9 mouse cellular contexts compared by ENCODE assay signal in genomic region chr9:106903791-106904134, GRCm38 (mm10). TPM values are rescaled to one million over a fixed set of nuclear protein-coding genes. Genes with fewer than 3 reads are reported as not detected.
A peak's percentile ranks its signal among the peaks of the same experiment; 100 is the strongest.
DNase-seq lines count a peak whose midpoint lies in the region; ATAC-seq and TF ChIP-seq lines count a peak whose summit lies in the region.
"Had no signal": no experiment of that assay in that cellular context is flagged by ENCODE, and none has a peak within 500 bp of the region (broad histone marks: within the 10 kb centered on the region; RNA-seq: fewer than 3 reads in every experiment).

No protein-coding gene starts in this region.

- no peaks in the 10 kb centered on the region for H3K9me3 ChIP-seq in forebrain, embryonic 13.5 days (replicated peaks)
- no peaks in the 10 kb centered on the region for H3K9me3 ChIP-seq in forebrain, embryonic 10.5 days
- H3K9me3 ChIP-seq in midbrain, embryonic 15.5 days: no peaks in the 10 kb centered on the region
- H3K9me3 ChIP-seq in midbrain, embryonic 11.5 days (ENCODE audit: control insufficient read depth, low read length): no peaks in the 10 kb centered on the region
- H3K9me3 ChIP-seq in liver, embryonic 14.5 days (ENCODE audit: control insufficient read depth, low read length): no peaks in the 10 kb centered on the region
- H3K9me3 ChIP-seq: heart, embryonic 15.5 days had no signal

- no peaks in the 10 kb centered on the region for H3K4me1 ChIP-seq in forebrain, embryonic 13.5 days
- no peaks in the 10 kb centered on the region for H3K4me1 ChIP-seq in forebrain, embryonic 10.5 days
- no peaks in the 10 kb centered on the region for H3K4me1 ChIP-seq in midbrain, embryonic 15.5 days
- H3K4me1 ChIP-seq in midbrain, embryonic 11.5 days (ENCODE audit: control insufficient read depth, insufficient read depth, low read length): no peaks in the 10 kb centered on the region
- no peaks in the 10 kb centered on the region for H3K4me1 ChIP-seq in liver, embryonic 14.5 days (replicated peaks; ENCODE audit: control insufficient read depth in 2 of 2, insufficient read depth in 2 of 2, low read length in 1 of 2)
- H3K4me1 ChIP-seq: heart, embryonic 15.5 days had no signal

- WGBS in forebrain, embryonic 13.5 days: 19% methylated on average over 1 of the region's 1 CpGs
- 13% methylated on average over 1 of the region's 1 CpGs for WGBS in forebrain, embryonic 10.5 days
- 17% methylated on average over 1 of the region's 1 CpGs for WGBS in midbrain, embryonic 15.5 days
- WGBS in midbrain, embryonic 11.5 days: 25% methylated on average over 1 of the region's 1 CpGs
- WGBS in liver, embryonic 14.5 days (ENCODE audit: insufficient replicate concordance): 3% methylated on average over 1 of the region's 1 CpGs

- no peak overlapping the region for H3K4me2 ChIP-seq in forebrain, embryonic 13.5 days
- no peak overlapping the region for H3K4me2 ChIP-seq in midbrain, embryonic 15.5 days
- no peak overlapping the region for H3K4me2 ChIP-seq in midbrain, embryonic 11.5 days
- H3K4me2 ChIP-seq in liver, embryonic 14.5 days (ENCODE audit: low read depth): no peak overlapping the region
- H3K4me2 ChIP-seq: heart, embryonic 15.5 days had no signal

- H3K4me3 ChIP-seq in forebrain, embryonic 13.5 days: no peak overlapping the region
- no peak overlapping the region for H3K4me3 ChIP-seq in forebrain, embryonic 10.5 days
- H3K4me3 ChIP-seq in midbrain, embryonic 15.5 days: no peak overlapping the region
- no peak overlapping the region for H3K4me3 ChIP-seq in midbrain, embryonic 11.5 days (ENCODE audit: low read depth, low read length)
- H3K4me3 ChIP-seq in liver, embryonic 14.5 days (ENCODE audit: insufficient read depth in 1 of 2, low read depth in 2 of 2, low read length in 2 of 2): no peak overlapping the region
- H3K4me3 ChIP-seq: heart, embryonic 15.5 days had no signal

- TF ChIP-seq CTCF in liver, embryonic 14.5 days (IDR thresholded peaks at IDR 0.05; ENCODE audit: low read depth): peak; percentile 57

- no peak overlapping the region for H3K9ac ChIP-seq in forebrain, embryonic 13.5 days
- no peak overlapping the region for H3K9ac ChIP-seq in midbrain, embryonic 15.5 days
- H3K9ac ChIP-seq in midbrain, embryonic 11.5 days (ENCODE audit: low read length): no peak overlapping the region
- no peak overlapping the region for H3K9ac ChIP-seq in liver, embryonic 14.5 days (replicated peaks)
- H3K9ac ChIP-seq: heart, embryonic 15.5 days had no signal

- no peak overlapping the region for H3K27ac ChIP-seq in forebrain, embryonic 13.5 days
- H3K27ac ChIP-seq in forebrain, embryonic 10.5 days: no peak overlapping the region
- H3K27ac ChIP-seq in midbrain, embryonic 15.5 days: no peak overlapping the region
- H3K27ac ChIP-seq in midbrain, embryonic 11.5 days (ENCODE audit: low read depth, low read length): no peak overlapping the region
- no peak overlapping the region for H3K27ac ChIP-seq in liver, embryonic 14.5 days
- H3K27ac ChIP-seq: heart, embryonic 15.5 days had no signal

- H3K27me3 ChIP-seq in forebrain, embryonic 13.5 days: no peaks in the 10 kb centered on the region
- no peaks in the 10 kb centered on the region for H3K27me3 ChIP-seq in forebrain, embryonic 10.5 days (ENCODE audit: poor library complexity, severe bottlenecking)
- no peaks in the 10 kb centered on the region for H3K27me3 ChIP-seq in midbrain, embryonic 15.5 days (replicated peaks)
- H3K27me3 ChIP-seq in midbrain, embryonic 11.5 days (ENCODE audit: control insufficient read depth, insufficient read depth, low read length): no peaks in the 10 kb centered on the region
- no peaks in the 10 kb centered on the region for H3K27me3 ChIP-seq in liver, embryonic 14.5 days (ENCODE audit: control insufficient read depth, insufficient read depth, low read length)
- H3K27me3 ChIP-seq: heart, embryonic 15.5 days had no signal

- H3K36me3 ChIP-seq in forebrain, embryonic 13.5 days (ENCODE audit: poor library complexity, severe bottlenecking): peaks cover 41% of the 10 kb centered on the region
- no peaks in the 10 kb centered on the region for H3K36me3 ChIP-seq in forebrain, embryonic 10.5 days (replicated peaks)
- peaks cover 29% of the 10 kb centered on the region for H3K36me3 ChIP-seq in midbrain, embryonic 15.5 days (replicated peaks)
- no peaks in the 10 kb centered on the region for H3K36me3 ChIP-seq in midbrain, embryonic 11.5 days (ENCODE audit: control insufficient read depth, insufficient read depth, low read length)
- H3K36me3 ChIP-seq in liver, embryonic 14.5 days (replicated peaks; ENCODE audit: control insufficient read depth, insufficient read depth, low read depth): no peaks in the 10 kb centered on the region
- H3K36me3 ChIP-seq: heart, embryonic 15.5 days had no signal

- TF ChIP-seq EP300 in liver, embryonic 14.5 days (IDR thresholded peaks at IDR 0.05; ENCODE audit: low read depth): no peak

- 0 out of 2 replicates have a peak, but pooled peaks have one; percentile 33 for ATAC-seq in forebrain, embryonic 13.5 days
- peak; percentile 33; the same call in 1 of the 2 replicates for ATAC-seq in midbrain, embryonic 15.5 days (replicated peaks)
- no peak for ATAC-seq in midbrain, embryonic 11.5 days (ENCODE audit: low FRiP score)
- ATAC-seq in liver, embryonic 14.5 days (ENCODE audit: insufficient read depth): no peak

- DNase-seq in forebrain, embryonic 10.5 days (ENCODE audit: extremely low spot score, low spot score): no peak
- no peak for DNase-seq in midbrain, embryonic 11.5 days (ENCODE audit: low spot score, missing footprints)
- peak; percentile 58 for DNase-seq in c-Kit-positive CD71-negative TER-119-negative erythroid progenitor cells, embryonic 14.5 days (ENCODE audit: low read depth)
- DNase-seq in liver, embryonic 14.5 days (ENCODE audit: low read depth in 3 of 3, low spot score in 3 of 3): peak in 1 of 3 experiments; percentile 41
- DNase-seq in testis, postnatal 14 days (ENCODE audit: low spot score): no peak
- no peak for DNase-seq in right cerebral cortex, postnatal 14 days

RNA-seq across cellular contexts. Expression of gene Manf, which starts 12.0 kb away (rescaled TPM):
- 205 and 222 TPM in 2 replicates for polyA plus RNA-seq in forebrain, embryonic 13.5 days (2015; fragmentation: Nextera tagmentation; extraction: Ambion mirVana)
- 249 and 277 TPM in 2 replicates for polyA plus RNA-seq in forebrain, embryonic 10.5 days (2016; fragmentation: Nextera tagmentation; extraction: Ambion mirVana)
- polyA plus RNA-seq in midbrain, embryonic 15.5 days (2015; fragmentation: Nextera tagmentation; extraction: Ambion mirVana): 168 TPM in 2 replicates
- polyA plus RNA-seq in midbrain, embryonic 11.5 days (2014; fragmentation: Nextera tagmentation; extraction: Ambion mirVana): 278 and 281 TPM in 2 replicates
- 13.4 and 52.1 TPM in 2 replicates for polyA plus RNA-seq in liver, embryonic 14.5 days (2012; rRNA removed)
- polyA plus RNA-seq in liver, embryonic 14.5 days (2014; fragmentation: Nextera tagmentation; extraction: Ambion mirVana): 135 and 159 TPM in 2 replicates

RNA-seq across cellular contexts. Expression of gene Rbm15b, which starts 16.5 kb away (rescaled TPM):
- 14.0 and 14.2 TPM in 2 replicates for polyA plus RNA-seq in forebrain, embryonic 13.5 days (2015; fragmentation: Nextera tagmentation; extraction: Ambion mirVana)
- polyA plus RNA-seq in forebrain, embryonic 10.5 days (2016; fragmentation: Nextera tagmentation; extraction: Ambion mirVana): 12.3 and 12.9 TPM in 2 replicates
- 17.1 and 21.8 TPM in 2 replicates for polyA plus RNA-seq in midbrain, embryonic 15.5 days (2015; fragmentation: Nextera tagmentation; extraction: Ambion mirVana)
- 24.7 and 26.8 TPM in 2 replicates for polyA plus RNA-seq in midbrain, embryonic 11.5 days (2014; fragmentation: Nextera tagmentation; extraction: Ambion mirVana)
- 4.4 and 5.0 TPM in 2 replicates for polyA plus RNA-seq in liver, embryonic 14.5 days (2012; rRNA removed)
- polyA plus RNA-seq in liver, embryonic 14.5 days (2014; fragmentation: Nextera tagmentation; extraction: Ambion mirVana): 4.7 and 5.2 TPM in 2 replicates

Comparison
In these comparisons a context has a peak if more than half of its experiments do, and no peak if none do; other contexts are left out.
1. ATAC-seq: peak in forebrain, embryonic 13.5 days (single experiment) and midbrain, embryonic 15.5 days (single experiment); none in midbrain, embryonic 11.5 days (single experiment) and liver, embryonic 14.5 days (single experiment).